Mouse (Mus musculus): ENCODE measurements around the gene Carhsp1.
A peak's percentile ranks its signal among the peaks of the same experiment; 100 is the strongest.

The Carhsp1 gene

GRCm38 (mm10) chr16:8671551-8672349, at the start of gene Carhsp1:
TSS of gene Carhsp1 (minus strand) at chr16:8672155.
- peak; percentile 95 for DNase-seq (ENCODE audit: low read depth, low spot score)

DNA sequence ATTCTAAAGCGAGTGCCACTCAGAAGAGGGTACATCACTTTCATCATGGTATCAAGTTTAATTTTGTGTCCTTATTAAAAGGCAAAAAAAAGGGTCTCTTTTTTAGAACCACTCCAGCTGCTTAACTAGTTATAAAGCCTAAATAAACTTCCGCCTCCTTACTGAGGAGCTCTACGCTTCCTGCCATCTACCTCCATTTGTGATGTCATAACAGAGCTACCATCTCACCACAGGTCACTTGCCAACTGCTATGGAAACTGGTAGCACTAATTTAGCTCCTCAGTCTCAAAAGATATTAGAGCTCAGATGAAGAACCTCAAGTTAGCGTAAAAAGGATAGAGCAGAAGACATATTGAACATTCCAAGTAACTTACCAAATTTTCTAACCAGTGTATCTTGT, 48.5 kb upstream of the Carhsp1 start:
- no peak for DNase-seq (ENCODE audit: low read depth, low spot score)

DNA sequence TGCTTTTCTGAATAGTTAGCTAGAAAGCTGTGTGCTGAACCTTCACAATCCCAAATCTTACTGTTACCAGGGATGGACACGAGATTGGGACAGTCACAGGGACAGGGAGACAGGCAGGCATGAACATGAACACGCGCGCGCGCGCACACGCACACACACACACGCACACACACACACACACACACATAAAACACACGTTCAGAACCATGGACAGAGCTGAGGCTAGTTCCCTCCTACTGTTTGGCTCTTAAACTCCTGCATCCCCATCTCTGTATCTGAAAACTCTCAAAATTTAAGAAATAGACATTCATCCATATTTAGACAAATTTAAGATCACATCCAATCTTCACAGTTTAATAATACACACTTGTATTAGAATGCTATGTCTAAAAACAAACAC, 45.8 kb upstream of the Carhsp1 start:
- DNase-seq (ENCODE audit: low read depth, low spot score), result peak; percentile 51

DNA sequence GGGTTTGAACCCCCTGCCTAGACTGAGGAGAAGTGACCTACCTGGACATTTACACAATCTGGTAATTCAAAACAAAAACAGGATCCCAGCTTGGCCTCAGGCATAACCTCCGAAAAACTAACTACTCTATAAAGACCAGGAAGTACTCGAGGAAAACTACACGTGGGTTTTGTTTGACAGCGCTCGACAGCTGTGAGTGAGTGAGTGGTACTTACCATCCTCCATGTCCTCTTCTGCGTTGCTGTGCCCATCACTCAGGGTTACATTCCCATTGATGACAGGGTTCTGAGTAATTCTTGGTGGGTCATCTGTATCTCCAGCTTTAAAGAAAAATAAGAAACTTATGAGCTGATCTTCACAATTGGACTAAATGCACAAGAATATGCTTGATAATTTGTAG, 44.3 kb upstream of the Carhsp1 start:
- no peak for DNase-seq (ENCODE audit: low read depth, low spot score)

- DNase-seq (ENCODE audit: low read depth, low spot score), result peak; percentile 48
Measured at GRCm38 (mm10) chr16:8715513-8716080, 43.6 kb upstream of the Carhsp1 start.

- no peak for DNase-seq (ENCODE audit: low read depth, low spot score)
Measured at GRCm38 (mm10) chr16:8714851-8715250, 42.9 kb upstream of the Carhsp1 start.

GRCm38 (mm10) chr16:8711998-8712397, 40.0 kb upstream of the Carhsp1 start:
- DNase-seq (ENCODE audit: low read depth, low spot score), result no peak

DNA sequence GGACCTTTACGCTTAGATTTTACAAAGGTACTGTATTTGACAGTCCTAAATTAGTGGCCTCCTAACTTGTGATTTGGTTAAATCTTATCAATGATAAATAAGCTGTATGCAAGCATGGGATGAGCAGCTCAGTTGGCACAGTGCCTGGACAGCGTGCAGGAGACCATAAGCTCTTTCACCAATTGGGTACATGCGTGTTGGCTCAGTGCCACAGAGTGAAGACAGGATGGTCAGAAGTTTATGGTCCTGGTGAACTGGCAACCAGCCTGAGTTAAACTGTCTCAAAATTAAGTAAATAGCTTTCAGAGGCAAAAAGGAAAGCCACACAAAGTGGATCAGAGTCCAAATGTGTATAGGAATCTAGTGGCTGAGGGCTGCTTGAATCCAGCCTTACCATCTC, 28.6 kb upstream of the Carhsp1 start:
- no peak for DNase-seq (ENCODE audit: low read depth, low spot score)

DNA sequence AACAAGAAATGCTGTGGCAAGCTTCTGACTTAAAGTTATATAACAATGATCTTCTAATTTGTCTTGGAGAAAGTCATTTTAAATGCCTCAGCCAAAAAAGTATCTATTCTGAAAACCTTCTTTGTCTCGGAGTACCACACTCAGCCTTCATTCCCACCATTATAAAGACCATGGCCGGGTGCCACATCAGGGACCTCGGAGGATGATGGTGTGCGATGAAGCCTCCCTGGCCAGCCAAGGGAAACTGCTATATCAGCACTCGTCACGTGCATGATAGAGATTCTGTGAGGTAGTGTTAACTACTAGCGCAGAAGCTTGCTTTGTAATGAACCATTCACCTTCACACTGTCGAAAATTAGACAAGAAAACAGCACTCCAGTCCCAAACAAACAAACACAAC, 27.6 kb upstream of the Carhsp1 start:
- DNase-seq (ENCODE audit: low read depth, low spot score), result no peak

GRCm38 (mm10) chr16:8691206-8691605, 19.3 kb upstream of the Carhsp1 start:
- no peak for DNase-seq (ENCODE audit: low read depth, low spot score)

GRCm38 (mm10) chr16:8689979-8690656, 18.2 kb upstream of the Carhsp1 start:
- no peak for DNase-seq (ENCODE audit: low read depth, low spot score)

DNA sequence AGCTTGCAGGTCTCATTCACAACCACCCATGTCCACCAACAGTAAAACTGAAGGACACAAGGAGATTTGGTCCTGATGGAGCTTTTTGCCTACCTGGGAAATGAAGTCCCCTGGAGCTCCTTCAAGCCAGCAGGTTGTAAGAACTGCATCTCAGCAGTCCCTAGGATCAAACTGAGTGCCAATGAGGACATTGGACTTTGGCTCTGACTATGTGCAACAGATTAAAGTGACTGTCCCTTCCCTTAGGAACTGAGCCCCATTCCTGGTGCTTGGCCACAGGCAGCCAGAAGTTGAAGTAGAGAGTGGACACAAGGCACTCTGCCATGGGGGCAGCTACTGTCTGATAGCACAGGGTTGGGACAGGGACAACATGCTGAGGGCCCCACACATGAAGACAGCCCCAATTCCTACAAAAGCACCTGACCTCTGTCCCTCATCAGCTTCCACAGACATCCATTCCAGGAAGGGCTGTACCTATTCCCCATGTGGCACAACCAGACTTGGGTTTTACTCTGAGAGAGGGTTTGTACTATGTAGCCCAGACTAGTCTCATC, 15.7 kb upstream of the Carhsp1 start:
- no peak for DNase-seq (ENCODE audit: low read depth, low spot score)

GRCm38 (mm10) chr16:8686871-8687535, 15.0 kb upstream of the Carhsp1 start:
- no peak for DNase-seq (ENCODE audit: low read depth, low spot score)

DNA sequence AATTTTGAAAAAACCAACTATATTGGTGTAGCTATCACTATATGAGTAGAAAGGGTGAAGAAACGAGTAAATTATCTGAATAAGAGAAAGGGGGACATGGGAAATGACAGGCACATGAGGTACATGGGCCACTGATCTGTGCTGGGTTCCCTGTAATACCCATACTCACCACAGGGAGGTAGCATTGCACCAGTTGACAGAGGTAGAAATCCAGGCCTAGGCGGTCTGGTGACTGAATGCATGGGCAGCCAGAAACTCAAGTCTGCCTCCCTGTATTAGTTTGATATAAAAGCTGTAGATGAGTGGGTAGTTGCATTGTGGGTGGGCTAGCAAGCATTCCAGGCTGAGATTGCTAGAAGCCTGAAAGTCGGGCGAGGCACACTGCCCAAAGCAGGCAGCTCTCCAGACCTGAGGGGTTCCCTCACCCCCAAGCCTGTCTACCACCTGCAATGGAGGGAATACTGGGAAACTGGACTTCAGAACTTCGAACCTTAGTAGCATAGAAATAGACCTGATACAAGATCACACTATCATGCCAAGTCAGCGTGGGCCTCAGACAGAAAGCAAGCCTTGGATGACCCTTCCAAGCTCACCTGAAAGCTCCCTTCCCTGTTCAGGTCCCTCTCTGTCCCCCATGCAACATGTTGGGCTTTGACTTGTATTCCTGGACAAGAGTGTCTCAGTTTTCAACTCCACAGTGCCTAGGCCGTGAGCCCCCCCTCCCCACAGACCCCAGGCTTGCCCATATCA, 14.3 kb upstream of the Carhsp1 start:
- DNase-seq (ENCODE audit: low read depth, low spot score), result peak; percentile 89

GRCm38 (mm10) chr16:8685087-8685486, 13.1 kb upstream of the Carhsp1 start:
- no peak for DNase-seq (ENCODE audit: low read depth, low spot score)

- DNase-seq (ENCODE audit: low read depth, low spot score), result no peak
Measured at GRCm38 (mm10) chr16:8680470-8680869, 8.5 kb upstream of the Carhsp1 start, which contains the start of gene Gm5767. TSS of gene Gm5767 (plus strand) at chr16:8680770.

DNA sequence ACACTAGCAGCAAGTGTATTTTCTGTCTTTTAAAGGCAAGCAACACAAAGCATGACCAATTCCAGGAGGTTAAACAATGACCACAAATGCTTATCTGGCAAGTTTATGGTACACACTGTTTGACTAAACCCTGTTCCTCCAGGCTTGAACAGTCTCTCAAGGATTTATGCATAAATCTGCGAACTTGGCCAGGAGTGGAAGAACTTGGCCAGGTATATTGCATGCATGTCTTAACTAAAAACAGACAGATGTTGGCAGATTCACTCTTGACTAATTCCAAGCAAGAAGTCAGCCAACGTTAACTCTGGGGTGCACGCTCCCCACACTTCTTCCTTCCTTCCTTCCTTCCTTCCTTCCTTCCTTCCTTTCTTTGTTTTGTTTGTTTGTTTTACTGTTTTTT, 7.8 kb upstream of the Carhsp1 start:
- DNase-seq (ENCODE audit: low read depth, low spot score), result no peak

DNA sequence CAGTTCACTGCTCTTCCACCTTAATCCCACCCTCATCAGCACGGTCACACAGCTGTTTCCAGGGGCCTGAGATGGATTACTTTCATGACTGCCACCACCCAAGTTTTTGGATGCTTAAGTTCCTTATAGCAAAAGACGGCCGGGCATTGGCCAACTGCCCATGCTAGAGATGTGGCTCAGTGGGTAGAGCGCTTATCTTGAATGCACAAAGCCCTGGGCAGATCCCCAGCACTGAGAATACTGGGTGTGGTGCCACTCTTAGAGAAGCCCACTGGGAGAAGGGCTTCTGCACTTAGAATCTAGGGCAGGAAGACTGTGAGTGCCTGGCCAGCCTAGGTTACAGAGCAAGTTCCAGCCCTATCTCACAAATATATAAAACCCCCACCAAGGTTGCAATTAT, 6.7 kb upstream of the Carhsp1 start:
- DNase-seq (ENCODE audit: low read depth, low spot score), result no peak

GRCm38 (mm10) chr16:8678035-8678434, 6.1 kb upstream of the Carhsp1 start:
- no peak for DNase-seq (ENCODE audit: low read depth, low spot score)

DNA sequence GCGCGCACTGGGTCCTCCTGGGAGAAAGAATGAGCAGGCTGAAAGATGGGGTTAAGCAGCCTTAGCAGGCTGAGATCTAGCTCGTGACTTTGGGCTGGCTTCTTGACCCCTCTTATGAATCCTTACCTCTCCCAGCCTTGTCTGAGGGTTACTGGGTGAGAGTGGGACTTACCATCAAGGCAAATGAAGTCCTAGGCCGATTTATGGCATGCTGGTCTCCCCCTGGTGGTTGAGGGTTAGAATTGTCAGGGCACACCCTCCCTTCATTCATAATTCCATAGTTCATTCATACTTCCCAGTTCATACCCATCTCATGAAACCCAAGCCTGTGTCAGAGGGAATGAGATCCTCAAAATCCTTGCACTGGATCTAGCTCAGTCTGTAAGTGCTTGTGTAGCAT, 4.8 kb upstream of the Carhsp1 start:
- DNase-seq (ENCODE audit: low read depth, low spot score), result peak; percentile 82

- no peak for DNase-seq (ENCODE audit: low read depth, low spot score)
Measured at GRCm38 (mm10) chr16:8676228-8676627, 4.3 kb upstream of the Carhsp1 start.

All from 3T3-L1 (cell line).